Mouse (Mus musculus) kidney, postnatal 36 days (tissue): ENCODE measurements at regions not wholly inside any gene's neighbourhood (a gene's known extent, or its start where the extent isn't known, plus 50 kb on each side); places are given as distances from the start of the nearest gene placed in this dataset.
A peak's percentile ranks its signal among the peaks of the same experiment; 100 is the strongest.

Experiments
- DNase-seq, 2 experiments: peaks; one replicate each; pipeline ENCODE4 v3.0.0; 2021 to 2022; ENCODE audit warnings: mixed read lengths in 2 of 2

GRCm38 (mm10) chr8:73767233-73767632 lies 413.9 kb upstream of the Large1 start:
- DNase-seq = no peak

DNA sequence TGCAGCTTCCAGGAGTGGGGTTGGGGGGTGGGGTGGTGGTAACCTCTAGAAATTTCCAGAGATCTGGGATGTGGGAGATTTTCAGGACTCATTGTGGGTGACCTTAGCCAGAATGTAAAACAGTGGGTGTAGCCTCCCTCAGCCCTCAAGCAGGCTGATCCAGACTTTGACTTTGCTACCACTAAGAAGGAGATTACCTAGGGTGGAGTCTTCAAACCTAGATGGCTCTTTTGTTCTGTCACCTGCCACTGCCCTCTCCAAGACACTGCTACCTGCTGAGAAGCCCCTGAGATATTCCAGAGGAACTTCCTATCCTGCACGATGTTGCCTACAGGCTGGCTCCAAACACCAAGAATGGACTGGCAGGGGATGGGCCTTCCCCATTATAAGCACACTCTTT lies 405.4 kb upstream of the Large1 start:
- DNase-seq = no peak

GRCm38 (mm10) chr8:73750571-73750970 lies 397.2 kb upstream of the Large1 start:
- peak in 1 of 2 experiments; percentile 1 for DNase-seq

DNA sequence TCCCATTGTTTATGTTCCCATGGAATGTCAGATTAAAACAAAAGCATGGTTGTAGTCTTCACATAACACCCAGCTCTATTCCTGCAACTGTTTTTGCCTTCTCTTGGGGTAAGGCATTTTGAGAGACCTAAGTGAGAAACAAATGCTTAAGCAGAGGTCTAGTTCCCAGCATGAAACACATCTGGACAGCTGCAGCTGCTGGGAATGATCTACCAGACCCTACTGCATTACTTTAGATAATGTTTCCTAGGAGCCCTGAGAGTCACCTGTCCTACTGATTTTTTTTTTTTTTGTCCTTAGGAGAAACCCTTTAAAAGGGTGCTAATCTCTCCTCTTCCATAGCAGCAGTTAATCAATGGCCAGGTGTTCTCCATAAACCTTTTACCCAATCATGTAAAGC lies 353.5 kb upstream of the Large1 start:
- no peak for DNase-seq
